Mouse (Mus musculus): ENCODE measurements at regions not wholly inside any gene's neighbourhood (a gene's known extent, or its start where the extent isn't known, plus 50 kb on each side); places are given as distances from the start of the nearest gene placed in this dataset.
A peak's percentile ranks its signal among the peaks of the same experiment; 100 is the strongest.
"Not testable (repeated sequence)": the region's sequence is repeated elsewhere in the genome, so short reads cannot be mapped to it uniquely, and the experiment has no call there.

GRCm38 (mm10) chr10:103507051-103507450 is 139.5 kb downstream of the Slc6a15 start:
- not testable (repeated sequence) for DNase-seq

- no peak for DNase-seq
Observed at GRCm38 (mm10) chr10:103544502-103544901, 176.9 kb downstream of the Slc6a15 start.

- DNase-seq = no peak
Observed at GRCm38 (mm10) chr10:103549510-103549909, 181.9 kb downstream of the Slc6a15 start.

- no peak for DNase-seq
Observed at GRCm38 (mm10) chr10:103585097-103585496, 217.5 kb downstream of the Slc6a15 start.

- no peak for DNase-seq
Observed at GRCm38 (mm10) chr10:103585504-103585903, 217.9 kb downstream of the Slc6a15 start.

GRCm38 (mm10) chr10:103591985-103592384 is 224.4 kb downstream of the Slc6a15 start:
- DNase-seq = no peak

- no peak for DNase-seq
Observed at GRCm38 (mm10) chr10:103641162-103641561, 273.6 kb downstream of the Slc6a15 start.

- DNase-seq = no peak
Observed at GRCm38 (mm10) chr10:103649848-103650247, 282.3 kb downstream of the Slc6a15 start.

- no peak for DNase-seq
Observed at GRCm38 (mm10) chr10:103673081-103673480, 305.5 kb downstream of the Slc6a15 start.

GRCm38 (mm10) chr10:103673765-103674164 is 306.2 kb downstream of the Slc6a15 start:
- no peak for DNase-seq

GRCm38 (mm10) chr10:103692682-103693081 is 325.1 kb downstream of the Slc6a15 start:
- DNase-seq = no peak

GRCm38 (mm10) chr10:103715080-103715725 is 347.6 kb downstream of the Slc6a15 start:
- DNase-seq = peak; percentile 18

GRCm38 (mm10) chr10:103718998-103719662 is 351.5 kb downstream of the Slc6a15 start:
- DNase-seq = no peak

- DNase-seq = no peak
Observed at GRCm38 (mm10) chr10:103726680-103727079, 359.1 kb downstream of the Slc6a15 start.

GRCm38 (mm10) chr10:103731522-103731921 is 363.9 kb downstream of the Slc6a15 start:
- no peak for DNase-seq

- no peak for DNase-seq
Observed at GRCm38 (mm10) chr10:103731981-103732380, 364.4 kb downstream of the Slc6a15 start.

GRCm38 (mm10) chr10:103780127-103780526 is 362.7 kb upstream of the Gm21293 start:
- DNase-seq = no peak

- DNase-seq = no peak
Observed at GRCm38 (mm10) chr10:103784920-103785319, 357.9 kb upstream of the Gm21293 start.

GRCm38 (mm10) chr10:103829079-103829478 is 313.7 kb upstream of the Gm21293 start:
- no peak for DNase-seq

GRCm38 (mm10) chr10:103832063-103832462 is 310.7 kb upstream of the Gm21293 start:
- DNase-seq = no peak

- DNase-seq = no peak
Observed at GRCm38 (mm10) chr10:103855211-103855610, 287.6 kb upstream of the Gm21293 start.

GRCm38 (mm10) chr10:103860890-103861289 is 281.9 kb upstream of the Gm21293 start:
- DNase-seq = no peak

GRCm38 (mm10) chr10:103862120-103862519 is 280.7 kb upstream of the Gm21293 start:
- no peak for DNase-seq

- no peak for DNase-seq
Observed at GRCm38 (mm10) chr10:103863909-103864308, 278.9 kb upstream of the Gm21293 start.

GRCm38 (mm10) chr10:103910098-103910497 is 232.7 kb upstream of the Gm21293 start:
- no peak for DNase-seq
